Mouse (Mus musculus) mature B cell (primary cell): ENCODE measurements around the gene Map3k14.

ENCODE experiments used
- in situ Hi-C: fragments of 300-500 bp; cut with MboI; formaldehyde crosslinking; loops from 2 replicates; pipeline ENCODE4 v1.14.3; 2019

The Map3k14 gene

GRCm38 (mm10) chr11:103272888-103273287, 5.6 kb upstream of the Map3k14 start:
- in situ Hi-C loops, result loop anchor here (5.0 kb wide), 1 partner anchor 106 kb away; no protein-coding TSS in a partner anchor

DNA sequence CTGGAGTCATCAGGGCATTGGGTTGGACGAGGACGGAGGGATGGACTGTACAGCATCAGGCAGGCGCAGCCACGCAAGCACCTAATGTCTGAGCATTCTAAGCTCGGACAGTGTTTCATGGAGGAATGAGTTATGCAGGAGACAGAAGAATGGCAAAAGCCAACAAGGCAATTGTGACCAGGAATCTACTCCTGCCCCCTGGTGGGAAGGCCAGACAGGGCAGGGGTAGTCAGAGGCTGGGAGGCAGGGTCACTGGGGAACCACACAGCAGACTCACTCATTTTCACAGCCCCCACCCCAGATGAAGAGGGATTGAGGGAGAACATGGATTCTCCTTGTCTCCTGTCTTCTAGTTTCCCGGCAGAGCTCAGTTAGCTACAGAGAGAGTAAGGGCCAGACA, 4.7 kb upstream of the Map3k14 start:
- in situ Hi-C loops, result loop anchor here (5.0 kb wide), 1 partner anchor 105 kb away; no protein-coding TSS in a partner anchor

DNA sequence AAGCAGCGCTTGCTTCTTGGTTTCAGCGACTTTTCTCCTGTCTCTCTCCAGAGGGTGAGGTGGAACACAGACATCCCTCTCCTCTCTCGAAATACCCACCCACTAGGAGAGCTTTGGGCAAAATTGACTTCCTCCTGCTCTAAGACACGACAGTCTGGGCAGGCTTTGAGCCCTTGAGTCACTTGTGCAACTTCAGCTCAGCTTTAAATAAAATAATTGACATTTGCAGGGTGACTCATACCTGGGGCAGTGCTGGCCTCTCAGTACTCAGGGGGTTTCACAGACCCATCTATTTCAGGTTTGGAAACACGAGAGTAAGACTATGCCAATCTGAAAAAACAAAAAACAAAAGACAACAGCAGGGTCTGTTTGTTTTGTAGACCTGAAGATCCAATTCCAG, 2.2 kb upstream of the Map3k14 start:
- in situ Hi-C loops, result no loop called here

DNA sequence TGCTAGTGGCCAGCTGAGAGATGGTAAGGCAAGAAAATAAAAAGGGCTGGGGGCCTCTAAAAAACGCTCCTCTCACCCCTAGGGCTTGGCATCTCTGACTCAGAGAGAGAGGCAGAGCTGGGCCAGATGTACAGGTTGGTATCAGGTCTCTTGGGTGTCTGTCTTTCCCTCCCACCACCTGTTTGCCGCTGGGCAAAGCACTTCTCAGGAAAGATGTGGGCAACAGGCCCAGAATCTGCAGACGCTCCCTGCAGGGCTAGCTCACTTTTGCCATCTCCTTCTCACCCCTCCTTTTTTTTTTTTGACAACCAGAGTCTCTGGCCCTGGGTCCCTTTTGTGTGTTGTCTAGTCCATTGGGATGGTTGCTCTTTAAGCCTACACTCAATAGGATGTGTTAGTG, 1.6 kb upstream of the Map3k14 start:
- in situ Hi-C loops, result no loop called here

- in situ Hi-C loops, result no loop called here
Measured at GRCm38 (mm10) chr11:103268350-103268749, 1.1 kb upstream of the Map3k14 start.

DNA sequence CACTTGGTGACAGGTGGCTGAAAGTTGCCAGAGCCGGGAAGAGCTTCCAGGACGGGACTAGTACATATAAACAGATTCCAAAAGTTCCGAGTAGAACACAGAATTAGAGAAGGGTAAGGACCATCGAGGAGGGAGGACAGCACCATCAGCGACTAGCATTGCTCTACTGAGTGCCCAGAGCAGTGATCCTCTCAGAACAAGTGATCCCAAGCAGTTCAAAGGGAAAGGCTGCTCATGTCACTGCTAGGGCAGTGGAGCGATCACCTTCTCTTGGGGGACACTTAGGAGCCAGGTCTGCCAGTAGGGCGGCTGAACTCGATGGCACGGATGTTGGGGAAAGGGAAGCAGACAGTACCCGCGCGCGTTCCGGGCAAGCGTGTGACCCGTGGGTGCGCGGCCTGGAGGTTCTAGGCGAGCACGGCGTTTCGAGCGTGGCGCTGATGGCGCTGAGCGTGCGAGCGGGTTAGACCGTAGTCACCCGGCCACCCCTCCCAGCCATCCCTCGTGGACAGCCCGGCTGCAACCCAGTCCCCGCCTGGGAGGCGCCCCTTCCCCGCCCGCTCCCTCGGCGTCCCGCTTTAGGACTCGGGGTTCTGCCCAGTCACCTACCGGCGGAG, 435 bp downstream of the Map3k14 start:
- in situ Hi-C loops, result no loop called here

GRCm38 (mm10) chr11:103265856-103266255, 1.4 kb downstream of the Map3k14 start:
- in situ Hi-C loops, result no loop called here

DNA sequence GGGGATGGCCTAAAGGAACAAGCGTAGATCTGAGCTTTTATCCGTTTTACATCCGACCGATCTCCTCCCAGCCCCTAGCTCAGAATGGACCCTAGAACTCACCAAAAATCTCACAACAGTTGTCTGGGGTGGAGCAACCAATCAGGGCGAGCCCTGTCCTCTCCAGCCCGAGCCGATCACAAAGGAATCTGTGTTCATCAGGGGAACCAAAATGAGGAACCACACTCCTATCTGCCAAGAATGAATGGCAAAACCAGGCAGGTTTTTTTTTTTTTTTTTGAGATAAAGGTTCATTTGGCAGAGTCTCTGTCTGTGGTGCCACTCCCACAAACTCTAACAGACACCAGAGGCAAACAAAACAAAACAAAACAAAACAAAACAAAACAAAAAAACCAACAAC, 2.1 kb downstream of the Map3k14 start:
- in situ Hi-C loops, result no loop called here

DNA sequence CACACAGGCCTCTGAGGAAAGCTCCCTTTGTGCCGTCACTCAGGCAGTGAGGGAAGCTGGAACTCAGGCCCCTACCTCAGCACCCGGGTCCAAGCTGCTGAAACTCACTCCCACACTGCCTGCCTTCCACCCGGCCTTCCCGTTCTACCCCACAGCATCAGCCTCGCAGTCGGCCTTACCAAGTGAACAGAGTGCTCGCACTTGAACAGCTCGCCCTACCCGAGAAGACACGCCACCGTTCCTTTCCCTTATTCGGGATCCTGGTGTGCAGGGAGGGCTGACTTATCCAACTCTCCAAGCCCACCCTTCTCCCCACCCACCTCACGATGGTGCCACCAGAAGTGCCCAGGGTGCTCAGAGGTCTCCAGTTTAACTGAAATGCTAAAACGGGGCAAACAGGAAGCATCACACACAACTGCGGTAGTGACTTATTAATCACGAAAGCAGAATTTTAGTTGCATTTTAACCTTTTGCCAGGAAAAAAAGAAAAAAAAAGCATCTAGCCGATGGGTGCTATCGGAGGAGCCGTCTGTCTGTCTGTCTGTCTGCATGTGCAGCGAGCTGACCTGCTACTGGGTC, 2.8 kb downstream of the Map3k14 start:
- in situ Hi-C loops, result no loop called here

DNA sequence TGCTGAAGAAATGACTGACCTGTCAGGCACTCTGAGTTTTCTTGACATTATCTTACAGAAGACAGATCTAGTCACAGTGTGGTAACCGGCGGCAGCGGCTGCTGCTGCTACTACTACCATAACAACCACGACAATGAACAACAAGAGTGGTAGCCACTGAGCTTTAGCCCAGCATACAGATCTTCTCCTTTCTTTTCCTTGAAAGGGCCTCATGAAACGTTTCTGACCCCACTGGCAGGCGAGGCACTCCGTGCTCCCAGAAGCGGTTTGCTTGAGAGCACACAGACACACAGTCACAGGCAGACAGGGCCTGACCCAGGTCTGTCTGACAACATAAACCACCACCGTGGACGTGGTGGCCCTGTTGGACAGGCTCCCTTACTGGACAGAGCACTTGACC, 3.7 kb downstream of the Map3k14 start:
- in situ Hi-C loops, result no loop called here

DNA sequence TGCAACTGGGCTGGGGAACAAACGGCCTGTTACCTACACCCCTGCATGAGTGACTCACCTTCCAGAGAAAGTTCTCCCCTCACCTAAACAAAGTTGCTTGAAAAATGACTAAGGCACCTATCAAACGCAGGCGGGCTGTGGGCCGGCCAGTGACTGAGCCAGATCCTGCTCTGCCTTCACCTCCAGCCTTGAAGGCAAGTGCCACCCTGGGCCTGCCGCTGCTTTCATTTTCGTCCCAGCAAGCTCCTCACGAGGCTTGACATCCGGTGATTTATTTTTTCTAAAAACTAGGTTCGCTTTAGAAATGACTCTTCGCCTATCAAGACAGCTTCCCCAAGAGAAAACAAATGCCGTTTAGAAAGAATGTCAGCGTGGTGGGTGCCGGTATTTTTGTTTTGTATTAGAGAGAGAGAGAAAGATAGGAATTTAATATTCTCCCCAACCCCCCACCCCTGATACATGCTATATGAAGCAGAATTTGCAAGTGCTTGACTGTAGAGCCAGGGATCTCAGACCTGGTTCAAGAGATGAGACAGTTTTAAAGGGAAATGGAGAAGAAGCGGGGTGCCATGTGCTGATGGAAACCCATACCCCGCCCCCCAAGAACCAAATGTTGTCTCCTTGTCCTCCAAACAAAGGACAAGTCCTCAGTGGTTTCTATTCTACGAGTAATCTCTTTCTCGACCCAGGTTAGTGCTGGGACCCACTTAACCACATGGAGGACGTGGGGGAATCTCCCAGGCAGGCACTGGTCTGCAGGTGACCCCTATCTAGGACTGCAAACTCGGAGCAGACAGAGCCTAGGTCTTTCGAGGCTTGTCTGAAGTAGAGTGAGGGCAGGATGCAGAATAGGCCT, 4.6 kb downstream of the Map3k14 start:
- in situ Hi-C loops, result no loop called here

DNA sequence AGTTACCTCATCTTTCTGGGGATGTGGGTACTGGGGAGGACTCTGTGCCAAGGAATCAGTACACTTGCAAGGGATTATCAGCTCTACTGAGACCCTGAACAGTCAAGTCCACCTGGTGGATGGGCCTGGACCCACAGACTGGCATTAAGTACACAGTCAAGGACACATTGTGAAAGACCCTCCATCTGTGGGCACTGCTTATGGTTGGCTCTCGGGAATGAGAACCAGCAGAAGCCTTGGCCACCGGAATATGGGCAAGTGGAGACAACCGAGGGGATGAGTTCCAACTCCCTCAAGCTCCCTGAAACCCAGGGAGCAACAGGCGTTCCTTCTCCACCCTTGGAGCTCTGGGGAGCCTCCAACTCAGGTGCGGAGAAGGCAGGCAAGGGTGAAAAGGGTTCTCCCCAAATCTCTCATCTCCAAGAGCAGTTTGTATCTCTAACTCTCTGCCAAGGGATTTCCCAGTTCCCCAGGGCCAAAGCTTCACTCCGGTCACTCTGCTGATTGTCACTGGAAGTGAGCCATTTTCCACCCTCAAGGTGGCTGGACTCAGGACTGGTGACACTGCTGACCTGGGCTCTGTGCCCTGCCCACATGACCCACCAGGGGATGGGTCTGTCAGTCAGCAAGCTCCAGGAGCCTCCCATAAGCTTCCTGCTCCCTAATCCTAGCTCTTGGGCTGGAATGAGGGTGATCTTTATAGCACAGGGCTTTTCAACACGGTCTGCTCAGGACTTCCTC, 5.4 kb downstream of the Map3k14 start:
- in situ Hi-C loops, result no loop called here

DNA sequence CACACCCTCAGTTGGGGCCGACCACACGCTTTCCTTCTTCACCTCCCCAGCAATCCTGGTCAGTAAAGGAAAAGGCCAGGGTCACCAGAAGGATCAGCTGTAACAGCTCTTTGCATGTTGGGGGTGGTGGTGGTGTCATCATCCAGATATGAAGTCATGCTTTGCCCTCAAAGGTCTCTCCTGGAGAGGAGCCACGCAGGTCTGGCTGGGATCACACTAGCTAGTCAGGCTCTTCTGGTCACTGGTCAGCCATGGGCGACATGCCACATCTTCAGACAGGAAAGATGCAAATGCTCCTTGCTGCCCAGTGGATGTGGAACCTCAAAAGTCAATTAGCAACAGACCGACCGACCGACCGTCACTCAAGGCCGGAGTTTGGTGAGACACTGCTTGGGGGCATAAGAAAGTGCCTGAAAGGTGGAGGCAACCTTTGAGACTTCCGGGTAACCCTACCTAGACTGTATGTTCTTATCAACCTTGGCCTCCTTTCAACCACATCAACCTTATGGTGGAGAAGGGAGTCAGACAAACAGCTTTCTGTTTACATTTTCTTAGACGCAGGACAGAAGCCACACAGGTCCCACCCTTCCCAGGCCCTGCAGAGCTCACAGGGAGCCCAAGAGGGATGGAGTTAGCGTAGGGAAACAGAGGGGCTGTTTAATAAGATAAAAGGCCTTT, 6.6 kb downstream of the Map3k14 start:
- in situ Hi-C loops, result no loop called here

GRCm38 (mm10) chr11:103260034-103260433, 7.2 kb downstream of the Map3k14 start:
- in situ Hi-C loops, result no loop called here

GRCm38 (mm10) chr11:103257938-103258481, 9.3 kb downstream of the Map3k14 start:
- in situ Hi-C loops, result no loop called here

DNA sequence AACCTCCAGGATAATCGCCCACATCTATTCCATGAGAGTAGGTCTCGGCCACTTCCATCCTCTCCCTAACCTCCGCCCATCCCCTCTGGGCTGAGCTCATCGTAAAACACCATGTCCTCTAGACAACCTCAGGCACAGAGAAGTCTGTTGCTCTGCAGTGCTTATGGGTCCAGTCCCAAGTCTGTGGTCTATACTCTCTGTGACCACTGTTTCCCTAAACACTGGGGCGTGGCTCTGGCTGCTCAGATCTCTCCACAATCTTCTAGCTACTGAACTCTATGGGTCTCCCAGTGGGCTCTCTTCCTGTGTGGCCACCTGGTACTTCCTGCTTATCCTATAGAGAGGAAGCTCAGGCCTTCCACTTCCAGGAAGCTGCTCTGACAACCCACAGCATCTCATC, 13.7 kb downstream of the Map3k14 start:
- in situ Hi-C loops, result no loop called here

- in situ Hi-C loops, result no loop called here
Measured at GRCm38 (mm10) chr11:103252380-103252779, 14.9 kb downstream of the Map3k14 start.

GRCm38 (mm10) chr11:103250324-103250723, 16.9 kb downstream of the Map3k14 start:
- in situ Hi-C loops, result no loop called here

- in situ Hi-C loops, result no loop called here
Measured at GRCm38 (mm10) chr11:103249509-103249908, 17.8 kb downstream of the Map3k14 start.

GRCm38 (mm10) chr11:103248837-103249236, 18.4 kb downstream of the Map3k14 start:
- in situ Hi-C loops, result no loop called here

DNA sequence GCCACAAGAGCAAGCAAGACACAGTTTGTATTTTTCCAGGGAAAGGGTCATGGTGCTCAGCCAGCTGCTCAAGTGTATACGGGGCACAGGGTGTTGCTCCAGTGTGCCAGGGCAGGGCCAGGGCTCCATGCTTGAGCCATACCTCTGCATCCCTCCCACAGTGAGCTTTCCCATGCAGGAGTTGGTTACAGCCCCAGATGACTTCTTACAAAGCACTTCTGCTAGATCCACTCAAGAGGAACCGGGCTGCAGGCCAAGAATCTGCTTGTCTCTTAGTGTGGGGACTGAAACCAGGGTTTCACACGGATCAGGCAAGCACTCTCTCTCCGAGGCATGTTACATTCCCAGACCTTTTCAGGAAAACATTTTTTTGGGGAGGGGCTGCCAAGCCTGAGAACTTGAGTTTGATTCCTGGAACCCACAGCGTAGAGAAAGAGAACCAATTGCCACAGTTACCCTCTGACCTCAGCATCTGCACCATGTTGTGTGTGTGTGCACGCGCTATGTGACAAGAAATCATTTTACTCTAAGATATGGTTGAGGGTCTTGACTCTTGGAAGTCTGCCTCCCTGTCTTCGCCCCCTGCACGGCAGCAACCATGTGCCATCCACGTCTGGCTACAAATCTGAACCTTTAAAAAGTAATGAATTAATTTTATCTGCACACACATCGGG, 19.6 kb downstream of the Map3k14 start:
- in situ Hi-C loops, result no loop called here
